Mouse (Mus musculus) megakaryocyte, embryonic 14.5 days (primary cell): ENCODE measurements around the gene Uchl3. TPM values are rescaled to one million over a fixed set of nuclear protein-coding genes. Genes with fewer than 3 reads are reported as not detected.

ENCODE experiments used
- H3K27me3 ChIP-seq: replicated peaks from 2 replicates; pipeline ENCODE3; 2012; ENCODE audit warnings: inconsistent platforms
- H3K36me3 ChIP-seq: replicated peaks from 2 replicates; pipeline ENCODE3; 2012; ENCODE audit warnings: low read length, inconsistent platforms, mixed read lengths
- H3K4me1 ChIP-seq: 2 replicates; pipeline ENCODE4 v1.6.1; 2012; ENCODE audit warnings: inconsistent platforms
- H3K4me3 ChIP-seq: replicated peaks from 2 replicates; pipeline ENCODE3; 2012; ENCODE audit warnings: moderate library complexity, mild to moderate bottlenecking, inconsistent platforms
- H3K9me3 ChIP-seq: 2 replicates; pipeline ENCODE4 v1.6.1; 2012; ENCODE audit warnings: inconsistent platforms
- FLI1 ChIP-seq: IDR thresholded peaks from 2 replicates; pipeline ENCODE4 v1.6.1; 2012; ENCODE audit warnings: low read length, inconsistent platforms, mixed read lengths
- GATA1 ChIP-seq: IDR thresholded peaks from 3 replicates; pipeline ENCODE4 v1.6.1; 2012; ENCODE audit warnings: mixed read lengths, low read length, inconsistent platforms, borderline replicate concordance
- polyA plus RNA-seq: library from polyadenylated mRNA; stranded (reverse); fragments of >175 nt; gene quantifications from 2 replicates; pipeline ENCODE4 v1.2.3, GENCODE M21; 2012; ENCODE audit warnings: low replicate concordance; ENCODE audit not compliant: insufficient read depth

The Uchl3 gene
- polyA plus RNA-seq, 1 experiment: 15.2 TPM

- Histone ChIP-seq H3K4me3 (no peak overlapping the region), H3K27me3 (no peaks in the 10 kb centered on the region), H3K4me1 (peaks cover 14% of the 10 kb centered on the region), H3K9me3 (no peaks in the 10 kb centered on the region), H3K36me3 (peaks cover 56% of the 10 kb centered on the region)
- TF ChIP-seq FLI1 (no peak), GATA1 (no peak)
Measured at GRCm38 (mm10) chr14:101666056-101666455, 12.3 kb downstream of the Uchl3 start.

GRCm38 (mm10) chr14:101666536-101666935 is 12.8 kb downstream of the Uchl3 start:
- peaks cover 9% of the 10 kb centered on the region for H3K4me1 ChIP-seq
- TF ChIP-seq GATA1: no peak
- TF ChIP-seq FLI1: no peak
- H3K36me3 ChIP-seq: peaks cover 56% of the 10 kb centered on the region
- no peaks in the 10 kb centered on the region for H3K27me3 ChIP-seq
- H3K4me3 ChIP-seq: no peak overlapping the region
- H3K9me3 ChIP-seq: no peaks in the 10 kb centered on the region

DNA sequence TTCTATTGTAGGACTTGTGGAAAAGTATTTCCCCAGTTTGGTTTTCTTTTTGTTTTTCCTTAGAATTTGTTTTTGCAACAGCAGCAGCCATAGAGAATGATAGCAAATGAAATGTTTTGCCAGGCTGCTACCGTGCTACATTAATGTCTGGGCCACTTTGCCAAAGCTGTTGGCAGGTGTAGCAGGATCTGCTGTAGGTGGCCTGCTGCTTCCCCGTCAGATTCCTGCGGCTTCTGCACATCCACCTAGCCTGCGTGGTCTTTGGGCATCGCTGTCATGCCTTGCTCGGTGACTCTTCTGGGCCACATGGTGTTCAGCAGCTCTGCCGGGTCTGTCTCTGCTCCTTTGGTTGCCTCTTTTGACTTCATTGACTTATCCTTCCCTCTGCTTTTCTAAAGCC is 14.9 kb downstream of the Uchl3 start:
- TF ChIP-seq FLI1: no peak
- TF ChIP-seq GATA1: no peak
- no peak overlapping the region for H3K4me3 ChIP-seq
- H3K36me3 ChIP-seq: peaks cover 65% of the 10 kb centered on the region
- H3K4me1 ChIP-seq: peaks cover 3% of the 10 kb centered on the region
- no peaks in the 10 kb centered on the region for H3K9me3 ChIP-seq
- H3K27me3 ChIP-seq: no peaks in the 10 kb centered on the region

GRCm38 (mm10) chr14:101672226-101672625 is 18.5 kb downstream of the Uchl3 start:
- no peak overlapping the region for H3K4me3 ChIP-seq
- no peaks in the 10 kb centered on the region for H3K9me3 ChIP-seq
- no peaks in the 10 kb centered on the region for H3K4me1 ChIP-seq
- TF ChIP-seq GATA1 (no peak), FLI1 (no peak)
- no peaks in the 10 kb centered on the region for H3K27me3 ChIP-seq
- H3K36me3 ChIP-seq: peaks cover 66% of the 10 kb centered on the region

DNA sequence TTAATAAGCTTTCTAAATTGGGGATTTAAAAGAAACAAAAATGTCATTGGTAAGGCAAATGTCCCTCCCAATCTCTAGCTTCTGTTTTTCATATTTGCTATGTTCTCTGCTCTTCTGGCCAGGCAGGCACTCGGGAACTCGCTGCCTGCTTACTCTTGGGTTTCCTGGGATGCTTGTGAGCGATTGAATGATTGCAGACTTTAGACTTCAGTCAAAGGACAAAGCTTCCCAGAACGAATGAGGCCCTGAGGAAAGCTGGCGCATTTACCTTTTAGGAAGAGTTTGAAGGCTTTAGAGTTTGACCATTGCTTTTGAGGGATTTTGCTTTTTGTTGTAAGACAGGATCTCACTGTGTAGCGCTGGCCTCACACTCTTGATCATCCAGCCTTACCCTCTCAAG is 33.9 kb downstream of the Uchl3 start:
- H3K36me3 ChIP-seq: peaks cover 49% of the 10 kb centered on the region
- no peaks in the 10 kb centered on the region for H3K9me3 ChIP-seq
- no peak overlapping the region for H3K4me3 ChIP-seq
- no peaks in the 10 kb centered on the region for H3K27me3 ChIP-seq
- no peak for TF ChIP-seq FLI1
- no peak for TF ChIP-seq GATA1
- 0 out of 2 replicates have a peak, but pooled peaks cover under 1% of the 10 kb centered on the region for H3K4me1 ChIP-seq

DNA sequence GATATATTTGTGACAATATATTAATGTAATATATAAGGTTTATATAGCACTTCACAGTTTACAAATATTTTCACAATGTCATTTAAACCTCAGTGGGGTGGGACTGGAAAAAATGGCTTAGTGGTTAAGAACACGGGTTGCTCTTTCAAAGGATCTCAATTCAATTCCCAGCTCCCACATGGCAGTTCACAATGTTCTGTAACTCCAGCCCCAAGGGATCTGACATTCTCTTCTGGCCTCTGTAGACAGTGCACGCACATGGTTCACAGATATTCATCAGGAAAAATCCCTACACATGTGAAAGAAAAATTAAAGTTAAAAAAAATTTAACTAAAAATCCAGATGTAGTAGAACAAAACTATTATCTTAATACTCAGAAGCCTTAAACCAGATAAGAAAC is 34.6 kb downstream of the Uchl3 start:
- no peak for TF ChIP-seq GATA1
- no peak for TF ChIP-seq FLI1
- Histone ChIP-seq H3K9me3 (no peaks in the 10 kb centered on the region), H3K4me3 (no peak overlapping the region), H3K27me3 (no peaks in the 10 kb centered on the region), H3K4me1 (0 out of 2 replicates have a peak, but pooled peaks cover 5% of the 10 kb centered on the region), H3K36me3 (peaks cover 51% of the 10 kb centered on the region)

DNA sequence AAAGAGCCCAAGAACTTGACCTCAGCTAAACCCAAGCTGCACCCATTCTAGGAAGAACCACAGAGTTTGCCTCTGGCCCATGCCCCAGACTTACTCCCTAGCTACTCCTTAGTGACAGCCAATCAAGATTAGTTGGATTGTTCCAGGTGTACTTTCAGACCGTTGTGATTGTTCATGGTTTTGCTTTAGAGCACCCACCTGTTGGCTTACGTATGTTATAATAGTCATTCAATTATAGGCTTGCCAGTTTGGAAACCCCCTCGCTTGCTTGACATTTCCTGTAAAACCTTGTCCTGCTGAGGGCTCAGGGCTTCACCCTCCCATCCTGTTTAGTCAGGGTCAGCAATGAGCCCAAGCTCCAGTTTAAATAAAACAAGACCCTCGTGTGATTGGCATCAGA is 50.7 kb downstream of the Uchl3 start:
- Histone ChIP-seq H3K4me1 (no peaks in the 10 kb centered on the region), H3K27me3 (no peaks in the 10 kb centered on the region), H3K4me3 (no peak overlapping the region), H3K36me3 (no peaks in the 10 kb centered on the region), H3K9me3 (no peaks in the 10 kb centered on the region)
- no peak for TF ChIP-seq FLI1

DNA sequence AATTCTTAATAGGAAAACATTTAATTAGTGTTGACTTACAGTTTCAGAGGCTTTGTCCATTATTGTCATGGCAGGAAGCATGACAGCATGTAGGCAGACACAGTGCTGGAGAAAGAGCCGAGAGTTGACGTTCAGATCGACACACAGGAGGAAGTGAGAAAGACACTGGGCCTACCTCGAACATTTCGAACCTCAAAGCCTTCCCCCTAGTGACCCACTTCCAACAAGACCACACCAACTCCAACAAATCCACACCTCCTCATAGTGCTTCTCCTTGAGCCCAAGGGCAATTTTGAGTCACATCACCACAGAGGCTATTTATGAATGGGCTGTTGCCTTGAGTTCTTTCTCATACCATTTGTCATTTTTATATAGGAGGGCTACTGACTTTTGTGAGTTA is 53.3 kb downstream of the Uchl3 start:
- Histone ChIP-seq H3K4me1 (no peaks in the 10 kb centered on the region), H3K27me3 (peaks cover 2% of the 10 kb centered on the region), H3K36me3 (no peaks in the 10 kb centered on the region), H3K9me3 (no peaks in the 10 kb centered on the region), H3K4me3 (no peak overlapping the region)
- TF ChIP-seq FLI1 (no peak), GATA1 (no peak)

GRCm38 (mm10) chr14:101714414-101714813 is 60.6 kb downstream of the Uchl3 start:
- Histone ChIP-seq H3K9me3 (no peaks in the 10 kb centered on the region), H3K36me3 (no peaks in the 10 kb centered on the region), H3K4me1 (no peaks in the 10 kb centered on the region), H3K4me3 (no peak overlapping the region), H3K27me3 (peaks cover 4% of the 10 kb centered on the region)
- TF ChIP-seq GATA1: no peak
- no peak for TF ChIP-seq FLI1

GRCm38 (mm10) chr14:101729237-101729971 is 75.6 kb downstream of the Uchl3 start, which contains the start of the genes Gm9922 and Lmo7:
Gm9922 (minus strand) TSS chr14:101729814.
Lmo7 (plus strand) TSS chr14:101729957.
- peaks cover 60% of the 10 kb centered on the region for H3K27me3 ChIP-seq
- TF ChIP-seq GATA1 (no peak), FLI1 (no peak)

More at GRCm38 (mm10) chr14:101729237-101729971, 75.6 kb downstream of the Uchl3 start, which contains the start of the genes Gm9922 and Lmo7:
- Histone ChIP-seq H3K4me3 (peak within 1 kb of the TSS; percentile 90), H3K36me3 (no peaks in the 10 kb centered on the region), H3K4me1 (peaks cover 17% of the 10 kb centered on the region), H3K9me3 (no peaks in the 10 kb centered on the region)
